Mouse (Mus musculus) stomach, embryonic 15.5 days (tissue): ENCODE measurements around the gene Exoc6b. TPM values are rescaled to one million over a fixed set of nuclear protein-coding genes. Genes with fewer than 3 reads are reported as not detected.

Experiments
- ATAC-seq: fragments of 200-750 bp; cut with Nextera tagmentation; 2 replicates; pipeline ENCODE4 v1.8.0; 2017; ENCODE audit warnings: low read depth, moderate number of reproducible peaks, moderate TSS enrichment; ENCODE audit not compliant: insufficient read depth, low FRiP score
- H3K27ac ChIP-seq: fragments of 300-500 bp; sonication (generic); 2 replicates; pipeline ENCODE4 v1.5.1; 2015; ENCODE audit warnings: mild to moderate bottlenecking, inconsistent platforms
- H3K27me3 ChIP-seq: fragments of 300-500 bp; sonication (generic); replicated peaks from 2 replicates; pipeline ENCODE4 v1.6.1; 2015; ENCODE audit warnings: inconsistent platforms
- H3K36me3 ChIP-seq: fragments of 300-500 bp; sonication (generic); 2 replicates; pipeline ENCODE4 v1.6.1; 2015; ENCODE audit warnings: inconsistent platforms
- H3K4me1 ChIP-seq: fragments of 300-500 bp; sonication (generic); 2 replicates; pipeline ENCODE4 v1.6.1; 2015; ENCODE audit warnings: inconsistent platforms
- H3K4me2 ChIP-seq: fragments of 300-500 bp; sonication (generic); 2 replicates; pipeline ENCODE4 v1.6.1; 2015; ENCODE audit warnings: mild to moderate bottlenecking, inconsistent platforms
- H3K4me3 ChIP-seq: fragments of 300-500 bp; sonication (generic); replicated peaks from 2 replicates; pipeline ENCODE4 v1.5.1; 2015; ENCODE audit warnings: inconsistent platforms
- H3K9ac ChIP-seq: fragments of 300-500 bp; sonication (generic); 2 replicates; pipeline ENCODE4 v1.6.1; 2015; ENCODE audit warnings: inconsistent platforms
- H3K9me3 ChIP-seq: fragments of 300-500 bp; sonication (generic); 2 replicates; pipeline ENCODE4 v1.6.1; 2016; ENCODE audit warnings: inconsistent platforms
- WGBS: fragments of 180-500 bp; shearing (Covaris S2); methylation state at CpG from one replicate; pipeline ENCODE4 v1.1.7; 2015; 5-methylcytosine and 5-hydroxymethylcytosine counted together
- polyA plus RNA-seq: library from polyadenylated mRNA; unstranded; fragments of >200 nt; fragmentation: Nextera tagmentation; extraction: Ambion mirVana; gene quantifications from 2 replicates; pipeline ENCODE4 v1.2.1, GENCODE M21; 2015

Gene Exoc6b
- polyA plus RNA-seq, 1 experiment from 2014 or later = 27.8 TPM

- no peak for ATAC-seq
Observed at GRCm38 (mm10) chr6:84899002-84899774, 170.1 kb downstream of the Exoc6b start.

DNA sequence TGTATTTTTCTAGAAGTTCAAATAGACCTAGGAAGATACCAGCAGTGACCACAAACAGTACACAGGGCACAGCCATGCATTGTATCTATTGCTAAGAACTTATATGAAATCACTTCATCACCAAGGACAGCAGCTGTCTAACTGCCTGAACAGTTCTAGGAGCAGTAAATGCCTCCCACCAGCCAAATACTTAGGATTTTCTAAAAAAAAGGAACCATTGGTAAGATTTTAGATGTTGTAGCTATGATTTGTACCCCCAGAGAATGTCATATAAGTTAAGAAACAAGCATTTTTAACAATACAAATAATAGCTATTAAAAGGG lies 175.6 kb downstream of the Exoc6b start:
- ATAC-seq = no peak
- Histone ChIP-seq H3K27me3 (no peaks in the 10 kb centered on the region), H3K9me3 (no peaks in the 10 kb centered on the region)

More at GRCm38 (mm10) chr6:84899002-84899774, 170.1 kb downstream of the Exoc6b start:
- Histone ChIP-seq H3K4me1 (no peaks in the 10 kb centered on the region), H3K9ac (no peak overlapping the region), H3K4me2 (no peak overlapping the region), H3K9me3 (no peaks in the 10 kb centered on the region), H3K4me3 (no peak overlapping the region), H3K27me3 (no peaks in the 10 kb centered on the region), H3K27ac (no peak overlapping the region), H3K36me3 (no peaks in the 10 kb centered on the region)
- 86% methylated on average over 4 of the region's 4 CpGs for WGBS

GRCm38 (mm10) chr6:84892926-84893772 lies 176.2 kb downstream of the Exoc6b start:
- no peak overlapping the region for H3K9ac ChIP-seq
- H3K9me3 ChIP-seq = no peaks in the 10 kb centered on the region
- peak; percentile 39; the same call in 1 of the 2 replicates for ATAC-seq
- no peaks in the 10 kb centered on the region for H3K27me3 ChIP-seq
- WGBS = 11% methylated on average over 5 of the region's 5 CpGs
- no peak overlapping the region for H3K4me2 ChIP-seq
- H3K4me1 ChIP-seq = peaks cover 5% of the 10 kb centered on the region; the same call in 1 of the 2 replicates
- H3K27ac ChIP-seq = no peak overlapping the region
- no peak overlapping the region for H3K4me3 ChIP-seq
- H3K36me3 ChIP-seq = no peaks in the 10 kb centered on the region

More for the DNA sequence above, 175.6 kb downstream of the Exoc6b start:
- H3K36me3 ChIP-seq = no peaks in the 10 kb centered on the region
- H3K9ac ChIP-seq = no peak overlapping the region
- H3K4me3 ChIP-seq = no peak overlapping the region
- H3K4me1 ChIP-seq = peaks cover 5% of the 10 kb centered on the region; the same call in 1 of the 2 replicates
- no peak overlapping the region for H3K27ac ChIP-seq
- no peak overlapping the region for H3K4me2 ChIP-seq

- Histone ChIP-seq H3K9me3 (no peaks in the 10 kb centered on the region), H3K9ac (no peak overlapping the region), H3K4me3 (no peak overlapping the region), H3K4me1 (no peaks in the 10 kb centered on the region), H3K4me2 (no peak overlapping the region), H3K36me3 (no peaks in the 10 kb centered on the region), H3K27me3 (no peaks in the 10 kb centered on the region), H3K27ac (no peak overlapping the region)
- 0 out of 2 replicates have a peak, but pooled peaks have one; percentile 16 for ATAC-seq
- WGBS = 18% methylated on average over 3 of the region's 3 CpGs
Observed at GRCm38 (mm10) chr6:84886551-84886950, 182.8 kb downstream of the Exoc6b start.

DNA sequence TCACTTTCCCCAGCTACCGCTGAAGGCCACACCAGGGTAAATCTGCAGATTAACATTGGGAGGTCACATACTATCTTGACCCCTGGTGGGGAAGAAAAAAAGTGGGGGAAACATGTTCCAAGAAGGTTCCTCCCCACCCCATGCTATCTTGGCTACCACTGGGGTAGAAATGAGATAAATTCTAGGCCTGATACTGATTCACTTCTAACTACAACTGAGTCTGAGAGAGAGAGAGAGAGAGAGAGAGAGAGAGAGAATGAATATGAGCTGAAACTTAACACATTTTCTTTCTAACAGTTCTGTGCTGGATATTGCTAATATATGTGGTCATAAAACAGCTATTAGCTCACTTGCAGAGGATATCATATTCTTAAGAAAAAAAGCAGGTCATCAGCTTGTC lies 184.2 kb downstream of the Exoc6b start:
- no peak overlapping the region for H3K9ac ChIP-seq
- H3K36me3 ChIP-seq = no peaks in the 10 kb centered on the region
- 37% methylated on average over 1 of the region's 1 CpGs for WGBS
- no peaks in the 10 kb centered on the region for H3K9me3 ChIP-seq
- H3K4me2 ChIP-seq = no peak overlapping the region
- no peak for ATAC-seq
- no peaks in the 10 kb centered on the region for H3K4me1 ChIP-seq
- H3K27ac ChIP-seq = no peak overlapping the region
- H3K4me3 ChIP-seq = no peak overlapping the region
- no peaks in the 10 kb centered on the region for H3K27me3 ChIP-seq

GRCm38 (mm10) chr6:84883720-84884119 lies 185.6 kb downstream of the Exoc6b start:
- 37% methylated on average over 4 of the region's 4 CpGs for WGBS
- no peak overlapping the region for H3K4me3 ChIP-seq
- no peaks in the 10 kb centered on the region for H3K4me1 ChIP-seq
- no peak for ATAC-seq
- no peak overlapping the region for H3K4me2 ChIP-seq
- H3K9ac ChIP-seq = no peak overlapping the region
- H3K27me3 ChIP-seq = no peaks in the 10 kb centered on the region
- no peaks in the 10 kb centered on the region for H3K36me3 ChIP-seq
- no peaks in the 10 kb centered on the region for H3K9me3 ChIP-seq
- H3K27ac ChIP-seq = no peak overlapping the region

GRCm38 (mm10) chr6:84882663-84883517 lies 186.4 kb downstream of the Exoc6b start:
- no peaks in the 10 kb centered on the region for H3K27me3 ChIP-seq
- H3K4me3 ChIP-seq = no peak overlapping the region
- no peak overlapping the region for H3K9ac ChIP-seq
- no peak overlapping the region for H3K27ac ChIP-seq
- WGBS = 41% methylated on average over 14 of the region's 14 CpGs
- no peaks in the 10 kb centered on the region for H3K4me1 ChIP-seq
- H3K9me3 ChIP-seq = no peaks in the 10 kb centered on the region
- H3K36me3 ChIP-seq = no peaks in the 10 kb centered on the region
- ATAC-seq = peak; percentile 91
- H3K4me2 ChIP-seq = no peak overlapping the region

- Histone ChIP-seq H3K27ac (no peak overlapping the region), H3K4me1 (no peaks in the 10 kb centered on the region), H3K4me3 (no peak overlapping the region), H3K9ac (no peak overlapping the region), H3K9me3 (no peaks in the 10 kb centered on the region), H3K27me3 (no peaks in the 10 kb centered on the region), H3K4me2 (no peak overlapping the region), H3K36me3 (no peaks in the 10 kb centered on the region)
- WGBS = 72% methylated on average over 5 of the region's 5 CpGs
- ATAC-seq = no peak
Observed at GRCm38 (mm10) chr6:84875869-84876268, 193.4 kb downstream of the Exoc6b start.

- 30% methylated on average over 4 of the region's 4 CpGs for WGBS
- Histone ChIP-seq H3K4me3 (no peak overlapping the region), H3K4me1 (no peaks in the 10 kb centered on the region), H3K27ac (no peak overlapping the region), H3K36me3 (no peaks in the 10 kb centered on the region), H3K4me2 (no peak overlapping the region), H3K9ac (no peak overlapping the region), H3K27me3 (no peaks in the 10 kb centered on the region), H3K9me3 (no peaks in the 10 kb centered on the region)
- ATAC-seq = no peak
Observed at GRCm38 (mm10) chr6:84867114-84867513, 202.2 kb downstream of the Exoc6b start.

DNA sequence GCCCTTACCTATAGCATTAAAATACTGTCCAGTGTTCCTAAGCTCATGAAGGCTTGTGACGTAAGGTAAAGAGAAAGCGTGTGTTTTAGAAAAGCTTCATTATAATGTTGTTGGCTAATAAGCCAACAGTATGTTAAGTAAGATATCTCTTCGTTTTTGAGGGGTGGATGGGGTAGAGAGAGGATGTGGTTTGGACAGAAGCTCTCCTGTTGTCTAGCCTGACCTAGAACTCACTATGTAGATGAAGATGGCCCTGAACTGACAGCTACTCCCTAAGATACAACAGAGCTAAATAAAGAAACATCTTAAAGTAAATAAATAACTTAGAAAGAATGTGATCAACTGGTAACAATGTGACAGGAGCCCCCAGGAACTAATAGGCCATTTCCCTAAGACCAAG lies 204.7 kb downstream of the Exoc6b start:
- H3K9me3 ChIP-seq = no peaks in the 10 kb centered on the region
- H3K4me2 ChIP-seq = no peak overlapping the region
- no peaks in the 10 kb centered on the region for H3K4me1 ChIP-seq
- no peak overlapping the region for H3K27ac ChIP-seq
- 82% methylated on average over 3 of the region's 3 CpGs for WGBS
- H3K36me3 ChIP-seq = no peaks in the 10 kb centered on the region
- ATAC-seq = no peak
- H3K4me3 ChIP-seq = no peak overlapping the region
- no peaks in the 10 kb centered on the region for H3K27me3 ChIP-seq
- no peak overlapping the region for H3K9ac ChIP-seq

- H3K4me3 ChIP-seq = no peak overlapping the region
- H3K9me3 ChIP-seq = no peaks in the 10 kb centered on the region
- H3K27ac ChIP-seq = no peak overlapping the region
- H3K4me1 ChIP-seq = no peaks in the 10 kb centered on the region
- ATAC-seq = no peak
- no peak overlapping the region for H3K4me2 ChIP-seq
- 94% methylated on average over 1 of the region's 1 CpGs for WGBS
- H3K27me3 ChIP-seq = no peaks in the 10 kb centered on the region
- no peaks in the 10 kb centered on the region for H3K36me3 ChIP-seq
- no peak overlapping the region for H3K9ac ChIP-seq
Observed at GRCm38 (mm10) chr6:84863816-84864375, 205.4 kb downstream of the Exoc6b start.
